Mouse (Mus musculus) lung, adult 18-20 months (tissue): ENCODE data around the gene Hdac11.
A peak's percentile ranks its signal among the peaks of the same experiment; 100 is the strongest.
"Not testable (repeated sequence)": the region's sequence is repeated elsewhere in the genome, so short reads cannot be mapped to it uniquely, and the experiment has no call there.

Experiments used
- DNase-seq, 2 experiments: peaks; one replicate each; pipeline ENCODE4 v3.0.0; 2022; ENCODE audit warnings: mixed read lengths in 2 of 2

Hdac11 gene

DNA sequence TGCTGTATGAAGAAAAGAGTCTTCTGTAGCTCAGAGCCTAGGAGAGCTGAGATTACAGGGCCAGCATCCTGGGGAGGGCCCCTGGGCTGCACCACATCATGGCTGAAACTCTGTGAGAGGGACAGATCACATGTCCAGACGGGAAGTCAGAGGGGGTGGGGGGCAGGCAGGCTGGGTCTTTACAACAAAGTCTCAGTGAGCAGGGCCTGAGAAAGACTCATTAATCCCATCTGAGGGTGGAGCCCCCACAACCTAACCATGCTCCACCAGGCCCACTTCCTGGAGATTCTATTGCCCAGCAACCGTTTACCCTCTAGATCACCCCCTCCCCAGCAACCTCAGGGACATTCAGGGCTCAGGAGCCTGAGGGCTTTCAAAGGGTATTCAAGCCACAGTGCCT is 53.3 kb downstream of the Hdac11 start:
- no peak for DNase-seq

DNA sequence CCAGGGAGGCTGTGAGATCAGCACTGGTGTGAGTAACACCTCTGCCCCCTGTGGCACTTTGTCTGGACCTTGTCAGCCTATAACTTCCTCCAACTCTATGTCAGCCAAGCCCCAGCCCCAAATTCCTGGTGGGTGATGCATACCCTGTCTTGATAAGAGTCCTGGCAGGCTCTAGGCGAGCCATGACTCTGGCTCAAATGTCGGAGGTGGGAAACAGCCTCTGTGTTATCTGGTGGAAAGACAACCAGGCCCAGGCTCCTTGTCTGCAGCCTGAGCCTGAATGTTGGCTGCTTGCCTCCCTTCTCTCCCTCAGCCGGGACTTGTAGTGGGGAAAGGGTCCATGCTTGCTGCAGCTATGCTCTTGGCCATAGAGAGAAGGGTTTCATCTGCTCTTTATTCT is 54.4 kb downstream of the Hdac11 start:
- DNase-seq, result no peak

DNA sequence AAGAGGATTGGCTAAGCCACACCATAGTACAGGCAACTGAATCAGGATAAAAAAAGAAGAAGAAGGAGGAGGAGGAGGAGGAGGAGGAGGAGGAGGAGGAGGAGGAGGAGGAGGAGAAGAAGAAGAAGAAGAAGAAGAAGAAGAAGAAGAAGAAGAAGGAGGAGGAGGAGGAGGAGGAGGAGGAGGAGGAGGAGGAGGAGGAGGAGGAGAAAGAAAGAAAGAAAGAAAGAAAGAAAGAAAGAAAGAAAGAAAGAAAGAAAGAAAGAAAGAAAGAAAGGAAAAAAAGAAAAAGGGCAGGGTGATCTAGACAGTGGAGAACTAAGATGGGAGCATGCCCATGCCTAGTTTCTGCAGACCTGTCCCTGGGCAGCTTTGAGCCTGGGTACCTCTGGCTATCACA is 55.7 kb downstream of the Hdac11 start, which contains the start of gene Fbln2:
Gene Fbln2, plus strand, starts transcription at position 301 of the 400 bp plus-strand sequence.
- DNase-seq, result not testable (repeated sequence)

DNA sequence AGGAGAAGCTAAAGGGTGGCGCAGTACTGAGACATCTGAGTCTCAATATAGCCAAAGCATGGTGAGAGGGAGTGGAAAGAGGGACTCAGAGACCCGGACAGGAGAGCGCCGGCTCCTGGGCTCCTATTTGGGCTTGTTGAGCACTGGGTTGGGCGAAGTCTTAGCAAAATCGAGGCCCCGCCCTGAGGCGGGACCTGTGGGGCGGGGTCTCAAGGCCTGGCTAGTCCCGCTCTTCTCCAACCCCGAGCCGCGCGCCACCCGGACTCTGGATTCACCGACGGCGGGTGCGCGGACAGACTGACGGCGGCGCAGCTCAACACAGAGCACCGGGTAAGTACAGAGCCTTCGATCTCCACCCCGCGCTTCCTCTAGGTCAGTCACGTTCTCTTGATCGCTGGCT is 56.1 kb downstream of the Hdac11 start:
- peak; percentile 53 to 58 for DNase-seq

DNA sequence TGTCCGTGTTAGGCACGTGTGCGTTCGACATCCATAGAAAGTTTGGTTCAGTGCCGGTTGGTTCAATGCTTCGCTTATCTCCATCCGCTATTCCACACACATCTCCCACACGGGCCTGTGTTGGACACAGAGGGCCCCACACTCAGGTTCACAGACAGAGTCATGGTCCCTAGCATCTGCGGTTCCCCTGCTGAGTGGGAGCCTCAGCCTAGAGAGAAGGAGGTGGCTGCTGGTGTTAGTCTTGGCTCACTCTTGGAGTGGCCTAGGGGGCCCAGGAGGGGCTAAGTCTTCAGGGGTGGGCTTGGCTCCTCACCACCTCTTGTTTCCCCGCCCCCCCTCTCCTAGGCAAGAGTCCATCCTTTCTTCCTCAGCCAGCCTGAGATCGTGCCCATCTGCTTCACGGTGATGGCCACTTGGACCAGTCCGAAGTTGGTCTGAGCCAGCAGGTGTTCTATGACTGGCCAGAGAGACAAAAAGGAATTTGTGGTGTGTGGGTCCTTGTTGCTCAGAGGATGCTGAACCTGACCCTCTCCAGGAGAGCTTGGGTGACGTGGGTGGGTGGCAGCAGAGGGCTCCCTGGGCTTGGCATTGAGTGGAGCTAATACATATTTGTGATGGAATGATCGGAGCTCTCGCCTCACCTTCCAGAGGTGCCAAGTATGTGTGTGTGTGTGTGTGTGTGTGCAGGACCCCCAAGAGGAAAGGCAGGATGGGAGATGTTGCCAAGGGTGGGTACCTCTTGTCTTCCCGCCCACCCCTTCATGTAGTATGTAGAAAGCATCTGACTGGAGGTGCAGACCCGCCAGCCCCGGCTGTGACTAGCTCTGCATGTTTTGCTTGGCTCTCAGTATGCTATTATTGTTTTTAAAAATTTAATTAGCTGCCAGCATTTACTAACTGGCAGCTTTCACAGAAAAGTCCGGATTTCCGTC is 57.1 kb downstream of the Hdac11 start:
- no peak for DNase-seq

DNA sequence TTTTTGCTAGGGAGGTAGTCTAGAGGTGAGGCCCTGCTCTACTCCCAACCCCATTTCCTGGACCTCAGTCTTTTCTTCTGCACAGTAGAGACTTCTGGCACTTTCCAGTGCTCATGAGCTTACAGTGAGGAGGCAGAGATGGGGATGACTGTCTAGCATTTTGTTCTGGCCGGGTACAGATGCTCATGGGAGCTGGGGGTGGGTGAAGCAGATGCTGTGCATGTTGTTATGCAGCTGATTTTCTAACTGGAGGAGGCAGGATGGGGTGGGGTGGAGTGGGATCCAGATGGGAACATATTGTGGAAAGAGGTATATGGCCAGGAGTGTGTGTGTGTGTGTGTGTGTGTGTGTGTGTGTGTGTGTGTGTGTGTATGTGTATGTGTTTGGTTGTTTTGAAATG is 59.0 kb downstream of the Hdac11 start:
- DNase-seq, result no peak

DNA sequence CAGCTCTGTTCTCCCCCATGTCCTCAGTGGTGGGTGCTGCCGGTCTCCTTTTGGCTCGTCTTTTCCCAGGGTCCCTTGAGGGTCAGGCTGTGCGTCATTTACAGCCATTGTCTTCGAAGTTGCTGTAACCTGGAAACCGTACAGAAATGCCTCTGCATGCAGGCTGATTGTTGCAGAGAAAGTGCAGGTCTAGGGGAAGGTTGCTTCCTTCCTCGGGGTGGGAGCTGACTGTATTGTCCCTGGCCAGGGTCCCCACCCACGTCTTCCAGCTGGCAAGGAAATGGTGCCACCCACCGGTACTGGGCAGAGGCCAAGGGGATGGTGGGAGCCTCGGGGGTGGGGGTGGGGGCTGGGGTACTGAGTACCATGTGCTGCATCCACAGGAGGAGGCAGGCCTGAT is 62.0 kb downstream of the Hdac11 start:
- no peak for DNase-seq

DNA sequence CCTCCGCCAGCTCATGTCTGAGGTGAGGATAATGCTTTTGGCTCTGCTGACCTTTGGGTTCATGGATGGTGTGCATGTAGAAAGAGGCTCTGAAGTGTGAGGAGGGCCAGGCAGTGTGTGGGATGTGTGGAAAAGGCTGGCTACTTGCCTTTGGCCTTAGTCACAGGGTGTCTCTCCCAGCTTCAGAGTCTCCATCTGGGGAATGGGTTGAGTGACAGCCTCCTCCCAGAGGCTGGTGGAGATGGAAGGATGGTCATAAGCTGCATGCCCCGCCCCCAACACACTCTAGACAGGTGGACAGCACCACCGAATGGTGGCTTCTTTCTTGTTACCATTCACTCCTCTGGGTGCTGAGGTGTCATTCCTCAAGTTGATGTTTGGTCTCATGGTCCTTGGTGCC is 62.4 kb downstream of the Hdac11 start:
- DNase-seq, result no peak

DNA sequence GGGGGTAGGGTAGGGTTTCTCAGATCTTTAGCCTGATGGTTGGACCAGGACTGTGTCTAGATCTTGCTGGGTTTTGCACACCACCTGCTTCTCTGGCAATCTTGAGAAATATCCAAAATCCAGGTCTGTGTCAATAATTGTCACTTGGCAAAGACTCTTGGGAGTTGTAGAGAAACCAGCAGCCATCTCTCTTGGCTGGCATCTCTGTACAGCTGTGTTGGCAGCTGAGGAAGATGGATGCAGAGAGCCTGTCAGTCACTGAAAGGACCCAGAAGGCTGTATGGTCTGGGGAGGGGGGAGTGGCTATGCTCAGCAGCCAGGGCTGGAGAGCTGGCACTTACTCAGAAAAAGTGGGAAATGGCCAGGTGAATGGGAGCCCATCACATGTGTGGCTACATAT is 63.6 kb downstream of the Hdac11 start:
- DNase-seq, result no peak

DNA sequence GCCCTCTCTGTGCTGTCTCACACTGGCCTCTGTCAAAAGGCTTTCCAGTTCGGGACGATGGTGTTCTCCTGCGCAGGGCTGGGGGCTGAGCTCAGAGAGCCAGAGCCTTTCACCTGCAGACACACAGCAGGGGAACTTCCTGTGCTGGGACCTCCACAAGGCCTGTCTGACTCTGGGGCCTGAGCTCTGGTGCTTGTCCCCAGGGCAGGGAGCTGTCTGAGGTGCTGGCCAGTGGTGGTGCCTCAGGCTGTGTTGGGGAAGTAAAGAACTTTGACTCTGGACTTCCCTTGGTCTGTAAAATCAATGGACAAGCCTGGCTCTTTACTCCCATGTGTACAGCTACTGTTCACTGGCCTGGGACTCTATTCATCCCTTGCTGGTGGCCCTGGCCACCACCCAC is 64.6 kb downstream of the Hdac11 start:
- DNase-seq, result no peak

DNA sequence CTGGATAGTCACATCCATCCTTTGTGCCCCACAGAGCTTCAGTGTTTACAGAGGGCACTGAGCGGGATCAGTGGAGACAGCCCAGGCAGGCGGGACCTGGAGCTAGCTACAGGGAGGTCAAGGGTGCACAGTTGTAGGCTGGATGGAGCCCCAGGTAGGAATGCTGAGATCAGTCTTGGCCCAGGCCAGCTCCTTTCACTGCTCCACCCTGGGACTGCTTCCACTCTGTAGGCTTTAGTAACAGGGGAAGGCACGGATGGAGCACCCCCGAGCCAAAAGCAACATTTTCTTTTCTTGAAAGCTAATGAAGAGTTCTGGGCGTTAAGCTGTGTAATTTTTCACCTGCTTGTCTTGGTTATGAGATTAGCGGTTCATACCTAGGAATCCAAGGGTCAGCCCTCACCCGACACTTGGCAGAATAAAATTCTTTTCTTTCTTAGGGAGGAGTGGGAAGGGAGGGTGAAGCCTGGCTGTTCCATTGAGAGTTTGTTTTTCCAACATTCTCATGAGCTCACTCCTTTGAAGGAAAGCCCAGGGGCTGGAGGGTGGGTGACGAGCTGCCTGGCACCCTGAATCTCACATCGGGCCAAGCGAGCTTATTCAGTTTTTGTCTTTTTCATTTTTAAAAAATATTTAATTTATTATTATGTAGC is 66.4 kb downstream of the Hdac11 start:
- DNase-seq, result peak; percentile 27 to 35
